Mouse (Mus musculus) fibroblast of lung, adult 2 months (primary cell): ENCODE data around the gene Msrb2.

Experiments used
- DNase-seq: peaks from one replicate; pipeline ENCODE4 v3.0.0-alpha.2; 2011; ENCODE audit warnings: low read depth

The Msrb2 gene

DNA sequence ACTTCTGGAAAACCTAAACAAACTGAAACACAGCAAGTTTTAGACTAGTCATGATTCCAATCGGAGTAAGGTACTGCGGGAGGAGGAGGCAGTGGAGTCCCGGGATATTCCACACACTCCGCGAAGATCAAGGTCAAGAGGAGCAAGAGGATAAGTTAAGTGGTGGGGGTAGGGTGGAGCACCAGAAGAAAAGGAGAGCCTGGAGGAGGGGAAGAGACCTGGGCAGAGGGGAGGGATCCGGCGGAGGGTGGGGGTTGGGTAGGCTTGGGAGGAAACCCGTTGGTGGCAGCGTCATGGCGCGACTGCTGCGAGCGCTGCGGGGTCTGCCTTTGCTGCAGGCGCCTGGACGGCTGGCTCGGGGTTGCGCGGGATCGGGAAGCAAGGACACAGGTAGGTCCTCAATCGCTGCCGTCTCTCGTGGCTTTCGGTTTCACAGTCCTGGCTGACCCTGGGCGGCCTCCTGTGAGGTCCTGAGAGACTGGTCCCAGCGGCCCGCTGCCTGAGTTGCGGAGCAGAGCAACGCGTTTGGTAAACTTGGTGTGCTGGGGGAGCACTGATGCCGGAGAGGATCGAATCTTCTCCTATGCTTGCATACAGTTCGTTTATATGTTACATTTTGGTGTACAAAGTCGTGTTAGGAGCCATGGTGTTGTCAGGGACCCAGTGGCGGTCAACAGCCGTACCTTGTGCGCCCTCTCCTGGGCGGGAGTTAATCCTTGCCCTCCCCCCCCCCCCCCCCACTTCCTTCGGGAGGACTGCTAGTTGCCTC, at the start of gene Msrb2:
Gene Msrb2 (plus strand): TSS at position 51 of the 769 bp plus-strand sequence.
- DNase-seq = peak; percentile 46

DNA sequence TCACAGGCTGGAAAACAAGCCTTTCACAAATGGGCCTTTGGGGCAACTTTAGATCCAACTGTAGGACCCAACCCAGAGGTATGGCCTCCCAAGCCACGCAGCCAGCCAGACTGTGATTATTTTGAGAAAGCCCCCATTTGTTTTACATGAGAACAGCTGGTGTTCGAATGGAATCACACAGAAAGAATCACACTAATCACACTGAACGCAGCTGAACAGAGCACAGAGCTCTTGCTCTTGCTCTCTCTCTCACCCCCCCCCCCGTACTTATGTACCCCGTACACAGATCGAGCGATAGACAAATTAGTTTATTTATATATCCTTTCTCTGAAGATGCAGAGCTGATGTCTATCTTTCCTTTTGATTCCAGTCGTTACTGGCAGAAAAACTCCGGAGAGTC, 48.8 kb upstream of the Msrb2 start:
- no peak for DNase-seq

GRCm38 (mm10) chr2:19326376-19326775, 44.9 kb upstream of the Msrb2 start:
- no peak for DNase-seq

GRCm38 (mm10) chr2:19327811-19328210, 43.4 kb upstream of the Msrb2 start:
- DNase-seq = no peak

DNA sequence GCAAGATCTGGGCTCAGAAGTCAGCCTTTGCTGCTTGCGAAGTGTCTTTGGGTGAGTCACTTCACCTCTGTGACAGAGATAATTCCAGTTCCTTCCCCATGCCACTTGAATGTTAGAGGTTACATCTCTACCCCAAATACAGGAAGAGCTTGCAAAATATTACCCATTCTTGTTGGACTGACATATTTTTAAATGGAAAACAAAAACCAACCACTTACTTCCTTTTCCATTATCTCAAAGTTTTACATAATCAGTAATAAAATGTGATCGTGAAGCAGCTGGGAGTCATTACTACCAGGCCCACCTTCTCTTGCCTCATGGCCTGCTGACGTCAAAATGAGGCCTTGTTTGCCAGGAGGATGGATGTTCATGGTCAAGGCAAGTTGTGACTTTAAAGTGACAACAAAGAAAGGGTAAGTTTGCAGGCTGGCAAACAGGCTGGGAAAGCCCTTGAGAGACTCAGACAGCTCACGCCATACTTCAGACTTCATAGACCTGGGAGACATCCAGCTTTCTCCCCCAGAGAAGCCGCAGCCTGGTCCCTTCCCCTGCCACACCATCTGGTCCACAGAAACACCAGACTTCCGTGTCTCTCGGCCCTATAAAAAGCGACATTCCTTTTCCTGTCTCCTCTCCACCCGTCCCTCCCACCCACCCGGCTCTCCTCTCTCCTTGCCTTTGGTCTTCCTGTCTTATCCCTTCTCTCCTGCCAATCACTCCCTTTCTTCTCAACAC, 27.2 kb upstream of the Msrb2 start:
- DNase-seq = peak; percentile 21

DNA sequence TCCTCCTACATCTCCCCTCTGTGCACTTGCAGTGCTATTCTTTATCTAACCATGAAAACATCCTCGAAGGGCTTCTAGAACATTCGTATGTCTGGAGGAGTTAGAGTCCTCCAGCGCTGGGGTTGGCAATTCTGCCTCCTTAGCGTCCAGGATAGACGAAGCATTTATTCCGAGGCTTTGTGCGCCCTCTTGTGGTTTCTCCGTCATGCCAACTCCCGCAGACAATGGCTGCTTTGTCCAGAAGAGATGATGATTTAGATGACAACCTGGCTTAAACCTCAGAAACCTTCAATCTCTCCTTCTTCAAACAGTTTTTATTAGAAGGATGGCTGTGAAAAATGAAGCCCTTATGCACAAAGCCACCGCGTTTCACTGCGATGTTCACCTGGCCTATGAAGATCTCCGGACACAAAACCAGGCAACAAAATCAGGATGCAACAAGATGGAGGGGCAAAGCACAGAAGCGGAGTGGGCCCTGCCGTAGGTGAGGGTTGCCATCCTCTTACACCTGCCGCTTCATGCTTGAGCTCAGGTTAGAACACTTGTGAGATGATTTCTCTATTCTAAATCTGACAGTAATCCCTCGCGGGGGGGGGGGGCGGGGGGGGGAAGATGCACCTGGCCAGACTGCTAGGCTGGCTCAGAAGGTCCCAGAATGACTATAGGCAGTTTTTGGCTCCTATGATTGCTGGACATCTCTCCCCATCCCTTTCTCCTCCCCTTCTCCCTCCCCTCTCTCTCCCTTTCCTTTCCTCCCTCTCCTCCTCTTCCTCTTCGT, 26.4 kb upstream of the Msrb2 start:
- peak; percentile 70 for DNase-seq

DNA sequence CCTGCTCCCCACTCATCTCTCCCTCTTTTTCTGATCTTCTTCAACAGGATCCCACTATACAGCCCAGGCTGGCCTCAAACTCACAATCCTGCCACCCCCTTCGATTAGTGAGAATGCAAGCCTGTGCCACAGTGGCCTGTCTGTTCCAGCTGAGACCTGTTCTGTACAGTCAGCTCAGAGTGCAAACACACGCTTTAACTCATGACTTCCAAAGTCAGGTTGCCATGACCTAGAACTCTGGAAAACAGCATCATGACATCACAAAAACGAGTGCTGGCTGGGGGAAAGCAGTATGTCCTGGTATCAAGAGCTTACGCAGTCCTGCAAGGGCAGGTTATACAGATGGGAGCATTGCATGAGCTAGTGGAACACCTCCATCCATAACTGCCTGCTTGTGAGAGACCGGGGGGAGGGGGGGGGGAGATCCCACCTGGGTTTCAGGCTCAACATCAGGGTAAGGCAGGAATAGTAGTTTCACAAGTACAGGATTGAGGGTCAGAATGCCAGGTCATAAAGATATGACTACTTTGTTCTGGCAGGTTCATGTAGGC, 25.8 kb upstream of the Msrb2 start:
- no peak for DNase-seq

DNA sequence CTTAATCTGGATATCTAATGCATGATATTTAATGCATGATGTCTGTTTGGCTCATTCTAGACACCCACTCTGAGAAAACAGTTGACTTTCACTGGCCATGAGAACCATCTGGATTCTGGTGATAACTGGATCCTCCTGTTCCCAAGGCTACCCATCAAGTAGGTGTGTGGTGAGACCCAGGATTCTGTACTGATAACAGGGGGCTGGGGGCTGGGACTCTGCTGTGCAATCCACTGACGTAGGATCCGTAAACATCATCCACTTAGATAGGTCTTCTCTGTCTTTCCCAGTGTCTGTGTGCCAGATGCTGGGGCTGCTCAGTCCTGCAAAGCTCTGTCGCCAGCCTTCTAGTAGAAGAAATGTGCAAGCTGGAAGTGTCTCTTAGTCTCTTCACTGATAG, 22.8 kb upstream of the Msrb2 start:
- no peak for DNase-seq

DNA sequence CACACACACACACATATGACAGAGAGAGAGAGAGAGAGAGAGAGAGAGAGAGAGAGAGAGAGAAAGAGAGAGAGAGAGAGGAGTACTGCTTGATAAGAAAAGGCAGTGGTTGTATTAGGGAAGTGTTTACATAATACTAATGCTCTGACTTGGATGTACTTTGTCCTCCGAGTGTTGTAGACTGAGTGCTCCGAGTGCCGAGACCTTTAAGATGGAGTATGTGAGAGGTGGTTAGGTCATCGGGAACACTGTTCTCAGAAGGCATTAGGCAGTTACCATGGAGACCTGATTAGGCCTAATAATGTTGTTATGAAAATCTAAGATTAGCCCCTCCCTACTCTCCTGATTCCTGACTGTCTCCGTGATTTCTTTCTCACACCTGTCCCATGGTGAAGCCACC, 21.1 kb upstream of the Msrb2 start:
- no peak for DNase-seq

DNA sequence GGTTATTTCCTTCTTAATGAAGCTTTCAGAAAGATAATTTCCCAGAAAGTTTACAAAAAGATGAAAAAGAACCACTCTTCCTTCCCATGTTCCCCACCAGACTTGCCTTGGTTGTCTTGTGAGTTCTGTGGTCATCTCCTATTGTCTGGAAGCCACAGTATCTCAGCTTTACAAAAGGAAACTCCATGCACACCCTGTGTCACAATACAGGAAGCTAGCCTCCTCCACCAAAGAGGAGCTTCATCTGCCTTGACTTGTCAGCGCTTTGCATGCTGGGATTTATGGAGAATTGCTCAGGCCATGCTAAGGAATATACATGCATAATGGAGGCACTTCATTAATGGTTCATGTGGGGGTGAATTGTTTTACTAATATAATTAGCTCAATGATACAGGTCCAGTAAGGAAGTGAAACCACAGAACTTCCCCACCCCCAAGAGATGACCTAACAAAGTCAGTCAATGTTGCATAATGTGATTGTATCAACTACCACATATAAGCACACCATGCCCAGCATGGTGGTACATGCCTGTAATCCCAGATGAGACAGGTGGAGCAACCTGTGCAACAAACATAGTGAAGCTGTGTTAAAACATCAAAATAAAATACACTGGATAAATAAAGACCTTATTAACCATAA, 19.5 kb upstream of the Msrb2 start:
- no peak for DNase-seq

- DNase-seq = no peak
Observed at GRCm38 (mm10) chr2:19353158-19353557, 18.1 kb upstream of the Msrb2 start.

DNA sequence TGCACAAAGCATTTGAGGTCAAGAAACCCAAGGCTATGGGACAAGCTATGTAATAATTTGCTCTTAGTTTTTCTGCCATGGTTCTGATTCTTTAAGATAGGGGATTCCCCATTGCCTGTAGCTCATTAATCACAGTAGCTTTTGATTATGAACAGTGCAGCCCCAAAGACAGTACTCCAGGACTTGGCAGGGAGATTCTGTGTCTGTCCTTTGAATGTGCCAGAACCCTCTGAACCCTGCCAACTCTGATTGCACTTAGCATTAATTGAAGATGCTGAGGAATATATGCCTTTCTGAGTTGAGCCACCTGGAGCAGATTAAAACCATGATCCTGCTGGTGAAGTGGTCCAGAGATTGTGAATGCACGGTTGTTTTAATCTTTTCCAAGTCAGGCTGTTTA, 8.4 kb upstream of the Msrb2 start:
- DNase-seq = no peak

- no peak for DNase-seq
Observed at GRCm38 (mm10) chr2:19366426-19366825, 4.8 kb upstream of the Msrb2 start.

- no peak for DNase-seq
Observed at GRCm38 (mm10) chr2:19367114-19367513, 4.1 kb upstream of the Msrb2 start.

GRCm38 (mm10) chr2:19373695-19374094, 2.5 kb downstream of the Msrb2 start:
- no peak for DNase-seq

DNA sequence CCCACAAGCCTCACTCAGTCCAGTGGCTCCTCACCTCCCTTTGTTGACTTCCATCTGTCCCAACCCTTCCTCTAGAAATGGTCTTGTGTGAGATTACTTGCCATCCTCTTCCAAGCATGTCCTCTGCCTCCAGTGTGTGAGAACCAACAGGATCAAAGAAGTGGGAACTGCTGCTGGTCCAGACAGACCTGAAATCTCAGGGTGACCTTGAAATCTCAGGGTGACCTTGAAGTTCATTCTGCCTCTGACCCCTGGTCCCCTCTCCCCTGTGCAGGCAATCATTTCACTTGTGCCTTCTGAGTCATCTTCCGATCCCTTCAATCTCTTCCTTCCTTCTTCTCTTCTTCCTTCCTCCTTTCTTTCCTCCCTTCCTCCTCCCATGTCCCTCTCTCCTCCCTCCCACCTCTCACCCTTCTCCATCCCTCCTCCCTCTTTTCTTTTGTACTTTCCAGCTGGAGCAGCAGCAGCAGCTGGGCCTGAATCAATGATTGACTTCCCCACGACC, 9.3 kb downstream of the Msrb2 start:
- no peak for DNase-seq

GRCm38 (mm10) chr2:19380986-19381385, 9.7 kb downstream of the Msrb2 start:
- DNase-seq = no peak

GRCm38 (mm10) chr2:19382206-19382605, 11.0 kb downstream of the Msrb2 start:
- no peak for DNase-seq

DNA sequence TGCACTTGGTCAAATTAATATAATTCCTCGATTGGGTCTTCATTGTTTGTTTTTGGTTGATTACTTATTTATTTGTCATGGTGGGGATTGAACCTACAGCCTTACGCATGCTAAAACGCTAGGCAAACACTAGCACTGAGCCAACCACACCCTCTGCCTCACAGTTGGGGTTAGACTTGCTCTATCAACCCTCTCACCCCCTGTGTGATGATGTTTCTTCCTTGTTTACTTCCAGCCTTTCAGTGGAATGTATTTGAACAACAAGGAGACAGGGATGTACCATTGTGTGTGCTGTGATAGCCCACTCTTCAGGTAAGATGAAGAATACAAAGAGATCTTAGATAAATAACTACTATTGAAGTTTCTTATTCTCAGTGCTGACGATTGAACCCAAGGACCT, 11.8 kb downstream of the Msrb2 start:
- DNase-seq = no peak

DNA sequence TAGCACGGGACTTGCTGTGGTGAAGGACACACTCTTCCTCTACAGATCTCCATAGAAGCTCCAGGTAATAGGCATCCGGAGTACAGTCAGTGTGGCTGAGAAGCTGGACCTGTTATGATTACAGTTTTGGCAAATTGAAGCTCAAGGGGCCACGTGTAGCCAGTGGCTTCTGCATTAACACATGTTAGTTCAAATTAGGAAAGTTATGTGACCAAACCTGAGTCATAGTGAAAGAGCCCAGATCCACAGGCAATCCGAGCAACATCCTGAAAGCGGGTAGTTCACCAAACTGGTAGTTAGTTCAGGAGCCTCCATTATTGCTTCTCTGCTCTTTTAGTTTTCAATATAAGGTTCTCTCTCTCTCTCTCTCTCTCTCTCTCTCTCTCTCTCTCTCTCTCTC, 14.5 kb downstream of the Msrb2 start:
- DNase-seq = no peak

GRCm38 (mm10) chr2:19388329-19389103, 17.3 kb downstream of the Msrb2 start:
- no peak for DNase-seq
